22 mouse cellular contexts compared by ENCODE assay signal in the genomic region with DNA sequence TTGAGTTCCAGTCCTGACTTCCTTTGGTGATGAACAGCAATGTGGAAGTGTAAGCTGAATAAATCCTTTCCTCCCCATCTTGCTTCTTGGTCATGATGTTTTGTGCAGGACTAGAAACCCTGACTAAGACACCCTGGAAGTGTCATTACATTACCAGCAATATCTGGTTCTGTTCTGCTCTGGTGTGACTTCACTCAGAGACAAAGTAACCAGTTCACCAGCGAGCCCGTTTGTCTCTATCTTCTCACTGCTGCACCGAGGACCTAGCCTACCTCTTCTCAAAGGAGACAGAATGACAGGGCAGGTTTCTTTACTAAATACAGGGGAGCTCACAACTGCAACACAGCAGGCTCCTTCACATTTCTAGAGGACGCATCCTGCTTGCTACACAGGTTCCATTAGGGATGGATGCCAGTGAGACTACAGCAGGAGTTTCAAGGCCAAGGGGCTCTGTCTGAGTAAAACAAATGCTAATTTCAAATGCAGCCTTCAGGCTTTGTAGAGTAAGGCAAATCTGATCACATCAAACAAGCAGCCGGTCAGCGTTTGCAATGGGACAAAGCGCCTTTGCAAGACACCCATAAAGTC.
DNase-seq lines count a peak whose midpoint lies in the region; ATAC-seq and TF ChIP-seq lines count a peak whose summit lies in the region.
"Had no signal": no experiment of that assay in that cellular context is flagged by ENCODE, and none has a peak within 500 bp of the region (broad histone marks: within the 10 kb centered on the region; RNA-seq: fewer than 3 reads in every experiment).

No protein-coding gene starts in this region.

- H3K4me2 ChIP-seq in liver, embryonic 11.5 days, result no peak overlapping the region
- no peak overlapping the region for H3K4me2 ChIP-seq in liver, postnatal 0 days (ENCODE audit: low read depth, low read length)
- peak overlapping the region; percentile 8; the same call in 1 of the 2 replicates for H3K4me2 ChIP-seq in liver, embryonic 14.5 days (ENCODE audit: low read depth)
- H3K4me2 ChIP-seq: hindbrain, embryonic 12.5 days had no signal

- no peaks in the 10 kb centered on the region for H3K9me3 ChIP-seq in liver, embryonic 11.5 days (ENCODE audit: control insufficient read depth, low read length)
- H3K9me3 ChIP-seq in liver, postnatal 0 days (ENCODE audit: low read length), result no peaks in the 10 kb centered on the region
- no peaks in the 10 kb centered on the region for H3K9me3 ChIP-seq in liver, embryonic 14.5 days (ENCODE audit: control insufficient read depth, low read length)
- H3K9me3 ChIP-seq in embryonic facial prominence, embryonic 10.5 days, result no peaks in the 10 kb centered on the region
- H3K9me3 ChIP-seq: forebrain, embryonic 10.5 days; heart, embryonic 10.5 days; hindbrain, embryonic 12.5 days had no signal

- H3K27ac ChIP-seq in liver, embryonic 11.5 days (ENCODE audit: low read depth, low read length), result no peak overlapping the region; the same call in 1 of the 2 replicates
- no peak overlapping the region for H3K27ac ChIP-seq in liver, postnatal 0 days (ENCODE audit: low read depth)
- H3K27ac ChIP-seq in liver, embryonic 14.5 days, result no peak overlapping the region
- H3K27ac ChIP-seq in embryonic facial prominence, embryonic 10.5 days (replicated peaks), result no peak overlapping the region
- H3K27ac ChIP-seq: forebrain, embryonic 10.5 days; gastrocnemius, adult 2 months; heart, embryonic 10.5 days; hindbrain, embryonic 12.5 days had no signal

- H3K27me3 ChIP-seq in liver, embryonic 11.5 days (replicated peaks; ENCODE audit: control insufficient read depth, insufficient read depth, low read length), result no peaks in the 10 kb centered on the region
- H3K27me3 ChIP-seq in liver, postnatal 0 days (ENCODE audit: insufficient read depth, low read length), result no peaks in the 10 kb centered on the region
- H3K27me3 ChIP-seq in liver, embryonic 14.5 days (ENCODE audit: control insufficient read depth, insufficient read depth, low read length), result no peaks in the 10 kb centered on the region
- H3K27me3 ChIP-seq in embryonic facial prominence, embryonic 10.5 days (replicated peaks; ENCODE audit: low read depth, poor library complexity, severe bottlenecking), result no peaks in the 10 kb centered on the region
- H3K27me3 ChIP-seq: CH12.LX; hindbrain, embryonic 12.5 days had no signal

- WGBS in liver, embryonic 11.5 days, result 77% methylated on average over 7 of the region's 7 CpGs
- 76% methylated on average over 7 of the region's 7 CpGs for WGBS in liver, postnatal 0 days (ENCODE audit: insufficient replicate concordance)
- 59% methylated on average over 7 of the region's 7 CpGs for WGBS in liver, embryonic 14.5 days (ENCODE audit: insufficient replicate concordance)
- WGBS in embryonic facial prominence, embryonic 10.5 days, result 80% methylated on average over 7 of the region's 7 CpGs

- H3K4me1 ChIP-seq in liver, embryonic 11.5 days (replicated peaks; ENCODE audit: control insufficient read depth, insufficient read depth, low read length), result peaks cover 18% of the 10 kb centered on the region
- no peaks in the 10 kb centered on the region for H3K4me1 ChIP-seq in liver, postnatal 0 days (ENCODE audit: insufficient read depth)
- H3K4me1 ChIP-seq in liver, embryonic 14.5 days (replicated peaks; ENCODE audit: control insufficient read depth in 2 of 2, insufficient read depth in 2 of 2, low read length in 1 of 2), result peaks cover 21 to 26% of the 10 kb centered on the region in 2 experiments
- H3K4me1 ChIP-seq in embryonic facial prominence, embryonic 10.5 days, result no peaks in the 10 kb centered on the region
- H3K4me1 ChIP-seq: forebrain, embryonic 10.5 days; heart, embryonic 10.5 days; hindbrain, embryonic 12.5 days had no signal

- H3K9ac ChIP-seq in liver, embryonic 11.5 days (ENCODE audit: low read depth, low read length), result no peak overlapping the region
- no peak overlapping the region for H3K9ac ChIP-seq in liver, postnatal 0 days (replicated peaks)
- H3K9ac ChIP-seq in liver, embryonic 14.5 days (replicated peaks), result no peak overlapping the region
- H3K9ac ChIP-seq: hindbrain, embryonic 12.5 days had no signal

- DNase-seq in liver, embryonic 11.5 days (ENCODE audit: low spot score), result no peak
- no peak for DNase-seq in liver, postnatal 0 days
- DNase-seq in R1 (ENCODE audit: low read depth, low spot score), result peak; percentile 57
- no peak for DNase-seq in liver, embryonic 14.5 days (ENCODE audit: low read depth in 3 of 3, low spot score in 3 of 3)
- no peak for DNase-seq in embryonic facial prominence, embryonic 10.5 days (ENCODE audit: low spot score)
- DNase-seq in spleen, adult 12 weeks (ENCODE audit: low spot score), result no peak
- DNase-seq: adrenal gland, adult 2 months; adrenal gland, postnatal 25 days; cerebellum, adult 18-20 months; cerebellum, adult 9-11 months; cerebellum, postnatal 36 days; gastrocnemius, adult 2 months; gastrocnemius, postnatal 25 days; heart, postnatal 10 days; heart, postnatal 4 days had no signal

- no peak overlapping the region for H3K4me3 ChIP-seq in liver, embryonic 11.5 days (ENCODE audit: low read depth, low read length)
- H3K4me3 ChIP-seq in liver, postnatal 0 days (ENCODE audit: low read depth, low read length), result no peak overlapping the region
- H3K4me3 ChIP-seq in liver, embryonic 14.5 days (ENCODE audit: insufficient read depth in 1 of 2, low read depth in 2 of 2, low read length in 2 of 2), result no peak overlapping the region
- no peak overlapping the region for H3K4me3 ChIP-seq in embryonic facial prominence, embryonic 10.5 days
- H3K4me3 ChIP-seq: erythroblast, embryonic 14.5 days; forebrain, embryonic 10.5 days; gastrocnemius, adult 2 months; heart, embryonic 10.5 days; hindbrain, embryonic 12.5 days had no signal

- peak; percentile 53; the same call in 1 of the 2 replicates for ATAC-seq in liver, embryonic 11.5 days (replicated peaks; ENCODE audit: low FRiP score)
- no peak for ATAC-seq in liver, postnatal 0 days
- ATAC-seq in liver, embryonic 14.5 days (ENCODE audit: insufficient read depth), result peak; percentile 40; the same call in 1 of the 2 replicates
- ATAC-seq: forebrain, embryonic 14.5 days; hindbrain, embryonic 16.5 days had no signal

- no peaks in the 10 kb centered on the region for H3K36me3 ChIP-seq in liver, embryonic 11.5 days (ENCODE audit: control insufficient read depth, insufficient read depth, low read length)
- no peaks in the 10 kb centered on the region for H3K36me3 ChIP-seq in liver, postnatal 0 days (replicated peaks; ENCODE audit: insufficient read depth, low read length)
- H3K36me3 ChIP-seq in liver, embryonic 14.5 days (replicated peaks; ENCODE audit: control insufficient read depth, insufficient read depth, low read depth), result no peaks in the 10 kb centered on the region
- no peaks in the 10 kb centered on the region for H3K36me3 ChIP-seq in embryonic facial prominence, embryonic 10.5 days (replicated peaks)
- H3K36me3 ChIP-seq: forebrain, embryonic 10.5 days; heart, embryonic 10.5 days; hindbrain, embryonic 12.5 days had no signal

- TF ChIP-seq CTCF in liver, postnatal 0 days (IDR thresholded peaks at IDR 0.05; ENCODE audit: low read depth), result no peak
- no peak for TF ChIP-seq CTCF in liver, embryonic 14.5 days (IDR thresholded peaks at IDR 0.05; ENCODE audit: low read depth)

- TF ChIP-seq EP300 in liver, postnatal 0 days (IDR thresholded peaks at IDR 0.05; ENCODE audit: low read depth), result no peak
- no peak for TF ChIP-seq EP300 in liver, embryonic 14.5 days (IDR thresholded peaks at IDR 0.05; ENCODE audit: low read depth)
